Mouse (Mus musculus): ENCODE results near the gene Gfap. TPM values are rescaled to one million over a fixed set of nuclear protein-coding genes. Genes with fewer than 3 reads are reported as not detected.

Gfap gene
- polyA plus RNA-seq, 1 experiment from 2014 or later, result 0.16 TPM

DNA sequence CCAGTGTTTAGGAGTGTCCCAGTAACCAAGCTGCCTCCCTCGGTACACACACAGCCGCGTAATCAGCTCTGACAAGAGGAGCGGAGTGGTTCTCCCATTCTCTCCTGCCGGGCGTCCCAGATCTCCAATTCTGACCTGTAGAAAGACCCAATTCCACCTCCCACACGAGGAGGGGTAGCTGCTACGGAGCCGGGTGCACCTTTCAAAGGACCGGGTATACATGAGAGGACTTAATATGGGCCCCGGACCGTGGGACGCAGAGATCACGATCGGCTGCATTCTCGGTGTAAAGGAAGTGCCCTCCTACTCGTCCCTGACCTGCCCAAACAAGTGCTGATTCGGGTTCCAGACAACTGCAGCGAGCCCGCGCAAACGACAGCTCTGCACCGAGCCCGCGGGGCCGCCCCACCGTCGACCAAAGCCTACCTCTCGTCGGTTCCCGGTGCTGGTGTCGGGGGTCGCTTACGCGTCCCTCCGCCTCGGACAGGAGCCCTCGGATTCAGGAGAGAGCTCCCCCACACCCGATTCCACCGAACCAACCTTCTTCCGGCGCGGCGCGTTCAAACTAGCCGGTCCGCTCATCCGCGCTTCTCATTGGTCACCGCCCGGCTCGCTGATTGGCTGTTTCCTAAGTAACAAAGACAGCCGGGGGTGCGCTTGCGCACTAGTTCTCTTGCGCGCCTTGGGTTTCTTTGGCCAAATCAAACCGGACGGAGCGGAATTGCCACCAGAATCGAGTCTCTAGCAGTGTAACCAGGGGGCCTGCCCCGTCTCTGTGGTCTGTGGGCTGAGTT is 24.0 kb upstream of the Gfap start, which contains the start of gene Kif18b:
Gene Kif18b, minus strand, starts transcription at position 568 of the 794 bp plus-strand sequence.
- under 1% methylated on average over 62 of the region's 62 CpGs for WGBS
- H3K4me1 ChIP-seq, result peaks cover 34% of the 10 kb centered on the region
- H3K27me3 ChIP-seq (replicated peaks; ENCODE audit: low read depth, poor library complexity, severe bottlenecking), result no peaks in the 10 kb centered on the region; the same call in 1 of the 2 replicates
- DNase-seq (ENCODE audit: low spot score), result peak; percentile 98
- H3K27ac ChIP-seq (replicated peaks), result peak within 1 kb of the TSS; percentile 96
- peak within 1 kb of the TSS; percentile 92 for H3K4me3 ChIP-seq
- H3K9me3 ChIP-seq, result no peaks in the 10 kb centered on the region
- H3K36me3 ChIP-seq (replicated peaks), result peaks cover 34% of the 10 kb centered on the region

DNA sequence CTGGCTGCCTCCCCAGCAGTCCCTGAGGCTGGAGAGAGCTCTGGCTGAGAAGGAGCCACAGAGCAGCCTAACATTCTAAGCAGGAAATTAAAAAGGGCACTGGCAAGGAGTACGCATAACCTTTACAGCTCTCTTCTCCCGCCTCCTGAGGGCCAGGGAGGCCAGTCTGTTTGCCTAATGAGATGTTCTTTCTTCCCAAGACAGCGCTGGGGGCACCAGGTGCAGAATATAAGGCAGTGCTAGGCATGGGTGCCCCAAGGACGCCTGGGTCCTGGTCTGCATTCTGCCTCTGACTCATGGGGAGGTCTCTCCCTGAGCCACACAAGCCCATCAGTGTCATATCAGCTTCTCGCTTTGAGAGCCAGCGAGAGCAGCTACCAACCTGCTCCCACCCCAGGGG is 20.8 kb upstream of the Gfap start:
- H3K27ac ChIP-seq (replicated peaks), result peak overlapping the region; percentile 30; the same call in 1 of the 2 replicates
- peaks cover 50% of the 10 kb centered on the region for H3K36me3 ChIP-seq (replicated peaks)
- H3K4me1 ChIP-seq, result peaks cover 38% of the 10 kb centered on the region
- H3K27me3 ChIP-seq (replicated peaks; ENCODE audit: low read depth, poor library complexity, severe bottlenecking), result no peaks in the 10 kb centered on the region
- DNase-seq (ENCODE audit: low spot score), result no peak
- no peaks in the 10 kb centered on the region for H3K9me3 ChIP-seq
- 86% methylated on average over 6 of the region's 6 CpGs for WGBS
- H3K4me3 ChIP-seq, result peak overlapping the region; percentile 25; the same call in 1 of the 2 replicates

DNA sequence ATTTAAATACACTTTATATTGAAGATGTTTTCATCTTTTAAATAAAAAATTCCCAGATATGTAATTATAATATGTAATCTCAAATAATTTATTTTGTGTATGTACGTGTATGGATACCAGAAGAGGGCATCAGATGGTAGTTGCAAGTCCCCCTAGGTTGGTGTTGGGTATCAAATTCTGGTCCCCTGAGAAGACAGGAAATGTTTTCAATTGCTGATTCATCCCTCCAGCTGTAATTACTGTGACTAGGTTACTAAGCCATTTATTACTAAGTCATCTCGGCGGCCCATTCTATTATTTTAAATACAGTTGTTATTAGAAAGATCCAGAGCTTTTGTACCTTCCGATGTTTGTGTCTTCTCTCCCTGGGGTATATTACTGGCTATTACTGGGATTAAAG is 17.4 kb upstream of the Gfap start:
- DNase-seq (ENCODE audit: low spot score), result no peak
- Histone ChIP-seq H3K36me3 (replicated peaks) (peaks cover 84% of the 10 kb centered on the region), H3K27ac (replicated peaks) (no peak overlapping the region), H3K4me3 (no peak overlapping the region), H3K27me3 (replicated peaks; ENCODE audit: low read depth, poor library complexity, severe bottlenecking) (no peaks in the 10 kb centered on the region), H3K9me3 (no peaks in the 10 kb centered on the region), H3K4me1 (peaks cover 21% of the 10 kb centered on the region)
- WGBS, result 76% methylated on average over 4 of the region's 4 CpGs

DNA sequence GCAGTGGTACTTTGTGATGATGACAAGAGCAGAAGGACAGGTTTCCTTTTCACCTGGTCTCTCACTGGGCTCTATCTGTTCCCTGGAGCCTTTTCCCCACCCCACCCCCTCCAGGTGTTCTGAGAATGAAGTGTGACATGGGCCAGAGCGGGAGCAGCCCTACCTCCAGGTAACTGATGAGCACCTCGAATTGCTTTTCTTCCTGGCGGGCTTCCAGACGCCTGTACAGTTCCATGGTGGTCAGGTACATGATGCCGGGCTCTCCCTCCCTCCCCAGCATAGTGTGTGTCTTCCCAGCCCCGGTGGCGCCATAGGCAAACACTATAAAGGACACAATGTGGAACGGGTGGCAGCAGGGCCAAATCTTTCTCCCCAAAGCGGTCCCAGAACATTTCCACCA is 14.7 kb upstream of the Gfap start:
- Histone ChIP-seq H3K4me1 (peaks cover 4% of the 10 kb centered on the region; the same call in 1 of the 2 replicates), H3K4me3 (no peak overlapping the region), H3K27me3 (replicated peaks; ENCODE audit: low read depth, poor library complexity, severe bottlenecking) (no peaks in the 10 kb centered on the region), H3K9me3 (no peaks in the 10 kb centered on the region), H3K36me3 (replicated peaks) (peaks cover 83% of the 10 kb centered on the region), H3K27ac (replicated peaks) (no peak overlapping the region)
- no peak for DNase-seq (ENCODE audit: low spot score)
- 92% methylated on average over 9 of the region's 9 CpGs for WGBS

DNA sequence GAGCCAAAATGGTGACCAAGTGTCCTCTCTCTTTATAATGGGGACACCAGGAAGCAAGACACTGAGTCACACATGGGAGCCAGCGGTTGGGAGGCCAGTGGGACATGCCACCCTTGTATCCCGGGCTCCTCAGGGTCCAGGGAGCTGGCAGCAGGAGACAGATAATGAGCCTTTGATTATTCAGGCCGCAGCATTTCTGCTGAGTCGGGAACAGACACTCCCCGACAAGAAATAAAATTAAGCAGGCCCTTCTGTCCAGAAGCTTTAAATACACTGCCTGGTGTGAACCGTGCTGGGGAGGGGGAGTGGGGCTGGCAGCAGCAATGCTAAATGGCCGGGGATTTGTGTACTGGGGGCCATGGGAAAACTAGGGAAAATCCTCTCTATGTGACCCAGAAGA is 10.7 kb upstream of the Gfap start:
- WGBS, result 86% methylated on average over 7 of the region's 7 CpGs
- Histone ChIP-seq H3K27ac (replicated peaks) (no peak overlapping the region), H3K4me1 (no peaks in the 10 kb centered on the region), H3K9me3 (no peaks in the 10 kb centered on the region), H3K36me3 (replicated peaks) (peaks cover 99% of the 10 kb centered on the region), H3K27me3 (replicated peaks; ENCODE audit: low read depth, poor library complexity, severe bottlenecking) (no peaks in the 10 kb centered on the region), H3K4me3 (no peak overlapping the region)
- DNase-seq (ENCODE audit: low spot score), result no peak

DNA sequence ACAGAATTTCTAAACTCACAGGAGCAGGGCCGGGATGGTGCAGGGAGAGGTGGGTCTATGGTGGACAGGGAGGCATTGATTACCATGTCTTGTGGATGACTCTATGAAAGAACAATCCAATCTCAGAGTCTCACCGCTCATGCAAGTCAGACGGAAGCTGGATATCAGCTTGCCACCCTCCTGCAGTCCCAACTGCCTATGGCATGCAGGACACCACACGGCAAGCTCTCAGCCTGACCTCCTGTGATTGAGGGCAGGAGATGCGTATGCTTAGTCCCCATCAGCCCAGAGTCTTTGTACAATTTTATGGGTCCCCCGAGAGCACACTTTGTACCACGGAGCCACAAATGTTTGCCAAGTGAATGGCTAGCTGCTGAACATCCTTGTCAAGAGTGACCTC is 2.9 kb upstream of the Gfap start:
- peaks cover 16% of the 10 kb centered on the region for H3K4me1 ChIP-seq
- H3K27ac ChIP-seq (replicated peaks), result no peak overlapping the region
- peaks cover 46% of the 10 kb centered on the region for H3K36me3 ChIP-seq (replicated peaks)
- 82% methylated on average over 7 of the region's 7 CpGs for WGBS
- DNase-seq (ENCODE audit: low spot score), result no peak
- no peaks in the 10 kb centered on the region for H3K9me3 ChIP-seq
- peaks cover 9% of the 10 kb centered on the region; the same call in 1 of the 2 replicates for H3K27me3 ChIP-seq (replicated peaks; ENCODE audit: low read depth, poor library complexity, severe bottlenecking)
- no peak overlapping the region for H3K4me3 ChIP-seq

DNA sequence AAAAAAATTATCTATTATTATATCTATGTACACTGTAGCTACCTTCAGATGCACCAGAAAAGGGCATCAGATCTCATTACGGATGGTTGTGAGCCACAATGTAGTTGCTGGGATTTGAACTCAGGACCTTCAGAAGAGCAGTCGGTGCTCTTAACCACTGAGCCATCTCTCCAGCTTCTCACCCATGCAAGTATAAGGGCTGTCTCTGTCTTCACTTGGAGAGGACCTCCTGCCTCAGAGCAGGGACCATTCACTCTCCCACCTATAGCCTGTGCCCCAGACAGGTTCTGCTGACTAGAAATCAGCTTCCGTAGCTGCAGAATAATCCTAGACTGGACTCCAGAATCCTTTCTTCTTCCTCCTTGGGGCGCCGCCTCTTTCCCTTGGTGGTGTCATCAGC is 1.4 kb upstream of the Gfap start:
- H3K4me3 ChIP-seq, result no peak overlapping the region
- WGBS, result 84% methylated on average over 5 of the region's 5 CpGs
- no peak overlapping the region for H3K27ac ChIP-seq (replicated peaks)
- no peaks in the 10 kb centered on the region for H3K9me3 ChIP-seq
- H3K27me3 ChIP-seq (replicated peaks; ENCODE audit: low read depth, poor library complexity, severe bottlenecking), result peaks cover 16% of the 10 kb centered on the region
- no peak for DNase-seq (ENCODE audit: low spot score)
- peaks cover 32% of the 10 kb centered on the region for H3K4me1 ChIP-seq
- peaks cover 31% of the 10 kb centered on the region for H3K36me3 ChIP-seq (replicated peaks)

DNA sequence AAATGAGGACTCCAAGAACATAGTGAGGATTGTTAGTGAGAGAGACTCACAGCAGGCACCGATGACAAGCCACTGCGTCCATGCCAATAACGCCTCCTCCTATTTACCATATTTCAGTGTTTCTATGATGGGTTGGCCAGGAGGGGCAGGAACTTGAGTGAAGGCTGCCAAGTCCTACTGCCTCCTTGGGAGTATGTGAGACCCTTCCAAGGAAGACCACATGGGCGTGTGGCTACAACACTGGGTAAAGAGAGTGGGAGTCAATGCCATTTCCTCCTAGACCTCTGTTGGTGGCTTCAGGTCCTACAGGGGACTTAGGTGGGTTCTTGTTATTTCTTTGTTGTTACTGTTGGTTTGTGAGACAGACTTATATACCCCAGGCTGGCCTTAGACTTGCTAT is 487 bp upstream of the Gfap start:
- Histone ChIP-seq H3K27ac (replicated peaks) (no peak overlapping the region), H3K4me1 (peaks cover 41% of the 10 kb centered on the region), H3K9me3 (no peaks in the 10 kb centered on the region), H3K4me3 (no peak overlapping the region), H3K36me3 (replicated peaks) (peaks cover 22% of the 10 kb centered on the region), H3K27me3 (replicated peaks; ENCODE audit: low read depth, poor library complexity, severe bottlenecking) (peaks cover 25% of the 10 kb centered on the region)
- WGBS, result 71% methylated on average over 4 of the region's 4 CpGs
- no peak for DNase-seq (ENCODE audit: low spot score)

DNA sequence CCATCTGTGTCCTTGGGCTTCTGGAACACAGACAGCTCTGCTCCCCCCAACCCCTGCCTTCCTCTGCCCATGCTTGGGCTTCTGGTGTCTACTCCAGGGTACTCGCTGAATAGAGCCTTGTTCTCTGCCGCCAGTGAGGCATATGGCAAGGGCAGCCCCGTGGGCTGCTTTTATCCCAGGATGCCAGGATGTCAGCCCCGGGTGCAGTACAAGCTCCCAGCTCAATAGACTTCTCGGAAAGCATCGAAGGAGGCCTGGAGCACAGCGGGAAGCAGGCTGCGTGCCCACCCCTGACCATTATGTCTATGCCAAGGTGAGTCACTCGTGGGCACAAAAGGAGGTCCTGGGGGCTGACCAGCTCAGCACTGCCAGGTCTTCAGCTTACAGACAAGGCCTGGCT is 2.3 kb downstream of the Gfap start:
- H3K27ac ChIP-seq (replicated peaks), result peak overlapping the region; percentile 54; the same call in 1 of the 2 replicates
- 73% methylated on average over 9 of the region's 9 CpGs for WGBS
- peaks cover 53% of the 10 kb centered on the region for H3K27me3 ChIP-seq (replicated peaks; ENCODE audit: low read depth, poor library complexity, severe bottlenecking)

DNA sequence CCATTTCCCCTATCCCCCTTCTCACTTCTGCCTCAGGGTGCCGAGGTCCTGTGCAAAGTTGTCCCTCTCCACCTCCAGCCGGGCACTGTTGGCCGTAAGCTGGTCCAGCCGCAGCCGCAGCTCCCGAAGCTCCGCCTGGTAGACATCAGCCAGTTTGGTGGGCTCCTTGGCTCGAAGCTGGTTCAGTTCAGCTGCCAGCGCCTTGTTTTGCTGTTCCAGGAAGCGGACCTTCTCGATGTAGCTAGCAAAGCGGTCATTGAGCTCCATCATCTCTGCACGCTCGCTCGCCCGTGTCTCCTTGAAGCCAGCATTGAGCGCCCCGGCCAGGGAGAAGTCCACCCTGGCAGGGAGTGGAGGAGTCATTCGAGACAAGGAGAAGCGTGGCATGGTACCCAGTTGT is 4.1 kb downstream of the Gfap start:
- Histone ChIP-seq H3K27me3 (replicated peaks; ENCODE audit: low read depth, poor library complexity, severe bottlenecking) (peaks cover 71% of the 10 kb centered on the region), H3K36me3 (replicated peaks) (no peaks in the 10 kb centered on the region), H3K27ac (replicated peaks) (0 out of 2 replicates have a peak overlapping the region, but pooled peaks have one; percentile 10), H3K4me3 (no peak overlapping the region), H3K9me3 (no peaks in the 10 kb centered on the region), H3K4me1 (peaks cover 45% of the 10 kb centered on the region)
- no peak for DNase-seq (ENCODE audit: low spot score)
- WGBS, result 77% methylated on average over 20 of the region's 20 CpGs

More for the DNA sequence above, 2.3 kb downstream of the Gfap start:
- Histone ChIP-seq H3K36me3 (replicated peaks) (no peaks in the 10 kb centered on the region), H3K4me3 (0 out of 2 replicates have a peak overlapping the region, but pooled peaks have one; percentile 5), H3K4me1 (peaks cover 39% of the 10 kb centered on the region), H3K9me3 (no peaks in the 10 kb centered on the region)
- DNase-seq (ENCODE audit: low spot score), result no peak

DNA sequence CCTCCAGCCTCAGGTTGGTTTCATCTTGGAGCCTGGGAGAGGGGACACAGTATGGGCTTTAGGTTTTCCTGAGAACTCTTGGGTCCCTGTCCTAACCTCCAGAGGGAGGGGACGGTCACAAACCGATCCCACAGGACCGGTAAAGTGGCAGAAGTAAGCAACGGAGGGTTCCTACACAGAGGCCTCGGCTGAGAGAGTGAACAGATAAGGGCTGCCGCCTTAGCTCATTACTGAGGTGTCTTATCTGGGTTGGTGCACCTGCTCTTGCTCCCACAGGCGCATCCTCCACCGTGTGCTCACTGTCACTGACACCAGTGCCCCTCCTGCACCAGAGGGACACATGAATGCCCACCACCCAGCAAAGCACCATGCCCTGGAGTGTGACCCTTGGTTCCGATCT is 4.9 kb downstream of the Gfap start:
- H3K36me3 ChIP-seq (replicated peaks), result no peaks in the 10 kb centered on the region
- peaks cover 80% of the 10 kb centered on the region for H3K27me3 ChIP-seq (replicated peaks; ENCODE audit: low read depth, poor library complexity, severe bottlenecking)
- no peak overlapping the region for H3K4me3 ChIP-seq
- 80% methylated on average over 9 of the region's 9 CpGs for WGBS
- H3K27ac ChIP-seq (replicated peaks), result no peak overlapping the region
- no peaks in the 10 kb centered on the region for H3K9me3 ChIP-seq
- DNase-seq (ENCODE audit: low spot score), result no peak
- H3K4me1 ChIP-seq, result peaks cover 40% of the 10 kb centered on the region

DNA sequence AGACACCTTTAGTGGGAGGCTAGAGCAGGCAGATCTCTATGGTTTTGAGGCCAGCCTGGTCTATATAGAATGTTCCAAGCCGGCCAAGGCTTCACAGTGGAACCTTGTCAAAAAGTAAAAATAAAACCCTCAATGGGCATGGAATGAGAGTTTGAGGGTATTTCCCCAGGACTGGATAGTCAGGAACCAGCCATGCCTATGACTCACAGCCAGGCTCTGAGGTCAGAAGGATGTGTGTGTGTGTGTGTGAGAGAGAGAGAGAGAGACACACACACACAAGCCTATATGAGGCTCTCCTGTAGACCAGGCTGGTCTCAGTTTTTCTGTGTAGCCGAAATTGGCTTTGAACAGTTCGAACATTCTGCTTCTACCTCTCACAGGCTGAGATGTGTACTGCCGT is 6.0 kb downstream of the Gfap start:
- DNase-seq (ENCODE audit: low spot score), result no peak
- Histone ChIP-seq H3K27me3 (replicated peaks; ENCODE audit: low read depth, poor library complexity, severe bottlenecking) (peaks cover 83% of the 10 kb centered on the region), H3K9me3 (no peaks in the 10 kb centered on the region), H3K4me3 (no peak overlapping the region), H3K27ac (replicated peaks) (no peak overlapping the region), H3K4me1 (peaks cover 36% of the 10 kb centered on the region), H3K36me3 (replicated peaks) (no peaks in the 10 kb centered on the region)
- 89% methylated on average over 4 of the region's 4 CpGs for WGBS

DNA sequence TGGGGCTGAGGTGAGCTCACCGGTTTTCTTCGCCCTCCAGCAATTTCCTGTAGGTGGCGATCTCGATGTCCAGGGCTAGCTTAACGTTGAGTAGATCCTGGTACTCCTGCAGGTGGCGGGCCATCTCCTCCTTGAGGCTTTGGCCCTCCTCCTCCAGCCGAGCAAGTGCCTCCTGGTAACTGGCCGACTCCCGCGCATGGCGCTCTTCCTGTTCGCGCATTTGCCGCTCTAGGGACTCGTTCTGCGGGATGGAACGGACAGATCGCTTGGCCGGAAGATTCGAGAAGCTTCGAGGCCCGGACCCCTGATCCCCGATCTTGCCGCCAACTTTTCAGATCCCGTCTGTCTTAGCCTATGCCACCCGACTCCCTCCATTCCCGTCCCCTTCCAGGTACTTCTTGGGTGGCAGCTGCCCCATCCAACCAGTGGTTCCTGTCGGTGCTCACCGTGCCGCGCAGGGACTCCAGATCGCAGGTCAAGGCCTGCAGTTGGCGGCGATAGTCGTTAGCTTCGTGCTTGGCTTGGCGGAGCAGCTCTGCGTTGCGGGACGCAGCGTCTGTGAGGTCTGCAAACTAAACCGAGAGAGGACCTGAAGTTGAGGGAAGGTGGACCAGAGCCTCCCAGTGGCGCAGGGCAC is 7.6 kb downstream of the Gfap start:
- Histone ChIP-seq H3K9me3 (no peaks in the 10 kb centered on the region), H3K36me3 (replicated peaks) (no peaks in the 10 kb centered on the region), H3K27ac (replicated peaks) (peak overlapping the region; percentile 72), H3K27me3 (replicated peaks; ENCODE audit: low read depth, poor library complexity, severe bottlenecking) (peaks cover 76% of the 10 kb centered on the region), H3K4me1 (peaks cover 33% of the 10 kb centered on the region), H3K4me3 (peak overlapping the region; percentile 55)
- DNase-seq (ENCODE audit: low spot score), result peak; percentile 84
- 3% methylated on average over 43 of the region's 43 CpGs for WGBS

Measured in embryonic facial prominence, embryonic 10.5 days (tissue).